Mouse (Mus musculus): Measurements from ENCODE around the gene Arfgap2. TPM values are rescaled to one million over a fixed set of nuclear protein-coding genes. Genes with fewer than 3 reads are reported as not detected.

Gene Arfgap2
- polyA plus RNA-seq, 1 experiment from 2014 or later, result 82.9 TPM

- Histone ChIP-seq H3K27ac (replicated peaks; ENCODE audit: low read depth, low read length) (no peak overlapping the region), H3K36me3 (replicated peaks; ENCODE audit: control insufficient read depth, insufficient read depth, low read depth, low read length) (peaks cover 19% of the 10 kb centered on the region), H3K4me1 (ENCODE audit: control insufficient read depth, insufficient read depth, low read length) (no peaks in the 10 kb centered on the region), H3K27me3 (ENCODE audit: control insufficient read depth, insufficient read depth, low read length) (no peaks in the 10 kb centered on the region), H3K9ac (replicated peaks; ENCODE audit: low read length) (no peak overlapping the region), H3K4me2 (ENCODE audit: low read depth, low read length) (no peak overlapping the region), H3K9me3 (replicated peaks; ENCODE audit: control insufficient read depth, low read length) (no peaks in the 10 kb centered on the region), H3K4me3 (ENCODE audit: low read depth, low read length) (no peak overlapping the region)
- ATAC-seq (replicated peaks; ENCODE audit: insufficient number of reproducible peaks, low FRiP score, low TSS enrichment, low read depth), result no peak
- no peak for DNase-seq (ENCODE audit: low spot score)
- WGBS, result 84% methylated on average over 2 of the region's 2 CpGs
Observed at GRCm38 (mm10) chr2:91268706-91269105, 3.9 kb downstream of the Arfgap2 start.

GRCm38 (mm10) chr2:91269687-91270133 lies 4.9 kb downstream of the Arfgap2 start:
- Histone ChIP-seq H3K9ac (replicated peaks; ENCODE audit: low read length) (no peak overlapping the region), H3K36me3 (replicated peaks; ENCODE audit: control insufficient read depth, insufficient read depth, low read depth, low read length) (peaks cover 21% of the 10 kb centered on the region), H3K4me1 (ENCODE audit: control insufficient read depth, insufficient read depth, low read length) (no peaks in the 10 kb centered on the region), H3K4me2 (ENCODE audit: low read depth, low read length) (no peak overlapping the region), H3K4me3 (ENCODE audit: low read depth, low read length) (no peak overlapping the region), H3K9me3 (replicated peaks; ENCODE audit: control insufficient read depth, low read length) (no peaks in the 10 kb centered on the region), H3K27me3 (ENCODE audit: control insufficient read depth, insufficient read depth, low read length) (no peaks in the 10 kb centered on the region), H3K27ac (replicated peaks; ENCODE audit: low read depth, low read length) (no peak overlapping the region)
- DNase-seq (ENCODE audit: low spot score) (no peak), ATAC-seq (replicated peaks; ENCODE audit: insufficient number of reproducible peaks, low FRiP score, low TSS enrichment, low read depth) (no peak)
- 94% methylated on average over 8 of the region's 8 CpGs for WGBS

GRCm38 (mm10) chr2:91278749-91279371 lies 14.1 kb downstream of the Arfgap2 start:
- H3K4me3 ChIP-seq (ENCODE audit: low read depth, low read length), result no peak overlapping the region
- no peaks in the 10 kb centered on the region for H3K27me3 ChIP-seq (ENCODE audit: control insufficient read depth, insufficient read depth, low read length)
- H3K9me3 ChIP-seq (replicated peaks; ENCODE audit: control insufficient read depth, low read length), result no peaks in the 10 kb centered on the region
- WGBS, result 44% methylated on average over 10 of the region's 10 CpGs
- H3K36me3 ChIP-seq (replicated peaks; ENCODE audit: control insufficient read depth, insufficient read depth, low read depth, low read length), result peaks cover under 1% of the 10 kb centered on the region
- peaks cover 5% of the 10 kb centered on the region; the same call in 1 of the 2 replicates for H3K4me1 ChIP-seq (ENCODE audit: control insufficient read depth, insufficient read depth, low read length)
- ATAC-seq (replicated peaks; ENCODE audit: insufficient number of reproducible peaks, low FRiP score, low TSS enrichment, low read depth) (peak; percentile 20; the same call in 1 of the 2 replicates), DNase-seq (ENCODE audit: low spot score) (peak; percentile 73)
- no peak overlapping the region for H3K4me2 ChIP-seq (ENCODE audit: low read depth, low read length)
- no peak overlapping the region; the same call in 1 of the 2 replicates for H3K9ac ChIP-seq (replicated peaks; ENCODE audit: low read length)
- H3K27ac ChIP-seq (replicated peaks; ENCODE audit: low read depth, low read length), result no peak overlapping the region

GRCm38 (mm10) chr2:91279372-91279755 lies 14.6 kb downstream of the Arfgap2 start:
- DNase-seq (ENCODE audit: low spot score) (no peak), ATAC-seq (replicated peaks; ENCODE audit: insufficient number of reproducible peaks, low FRiP score, low TSS enrichment, low read depth) (no peak)
- WGBS, result 83% methylated on average over 2 of the region's 2 CpGs
- Histone ChIP-seq H3K4me1 (ENCODE audit: control insufficient read depth, insufficient read depth, low read length) (peaks cover 5% of the 10 kb centered on the region; the same call in 1 of the 2 replicates), H3K27me3 (ENCODE audit: control insufficient read depth, insufficient read depth, low read length) (no peaks in the 10 kb centered on the region), H3K4me3 (ENCODE audit: low read depth, low read length) (no peak overlapping the region), H3K9me3 (replicated peaks; ENCODE audit: control insufficient read depth, low read length) (no peaks in the 10 kb centered on the region), H3K9ac (replicated peaks; ENCODE audit: low read length) (no peak overlapping the region), H3K27ac (replicated peaks; ENCODE audit: low read depth, low read length) (no peak overlapping the region), H3K36me3 (replicated peaks; ENCODE audit: control insufficient read depth, insufficient read depth, low read depth, low read length) (no peaks in the 10 kb centered on the region; the same call in 1 of the 2 replicates), H3K4me2 (ENCODE audit: low read depth, low read length) (no peak overlapping the region)

- Histone ChIP-seq H3K27ac (replicated peaks; ENCODE audit: low read depth, low read length) (0 out of 2 replicates have a peak overlapping the region, but pooled peaks have one; percentile 16), H3K27me3 (ENCODE audit: control insufficient read depth, insufficient read depth, low read length) (no peaks in the 10 kb centered on the region), H3K4me2 (ENCODE audit: low read depth, low read length) (no peak overlapping the region), H3K9me3 (replicated peaks; ENCODE audit: control insufficient read depth, low read length) (no peaks in the 10 kb centered on the region), H3K9ac (replicated peaks; ENCODE audit: low read length) (no peak overlapping the region), H3K36me3 (replicated peaks; ENCODE audit: control insufficient read depth, insufficient read depth, low read depth, low read length) (no peaks in the 10 kb centered on the region), H3K4me3 (ENCODE audit: low read depth, low read length) (no peak overlapping the region), H3K4me1 (ENCODE audit: control insufficient read depth, insufficient read depth, low read length) (peaks cover 5% of the 10 kb centered on the region; the same call in 1 of the 2 replicates)
- 0 out of 2 replicates have a peak, but pooled peaks have one; percentile 42 for ATAC-seq (replicated peaks; ENCODE audit: insufficient number of reproducible peaks, low FRiP score, low TSS enrichment, low read depth)
- WGBS, result 36% methylated on average over 5 of the region's 5 CpGs
- no peak for DNase-seq (ENCODE audit: low spot score)
Observed at GRCm38 (mm10) chr2:91281366-91281765, 16.6 kb downstream of the Arfgap2 start.

GRCm38 (mm10) chr2:91283972-91284371 lies 19.2 kb downstream of the Arfgap2 start:
- Histone ChIP-seq H3K27me3 (ENCODE audit: control insufficient read depth, insufficient read depth, low read length) (no peaks in the 10 kb centered on the region), H3K9ac (replicated peaks; ENCODE audit: low read length) (no peak overlapping the region), H3K9me3 (replicated peaks; ENCODE audit: control insufficient read depth, low read length) (no peaks in the 10 kb centered on the region), H3K4me2 (ENCODE audit: low read depth, low read length) (no peak overlapping the region), H3K27ac (replicated peaks; ENCODE audit: low read depth, low read length) (no peak overlapping the region), H3K4me1 (ENCODE audit: control insufficient read depth, insufficient read depth, low read length) (peaks cover 5% of the 10 kb centered on the region; the same call in 1 of the 2 replicates), H3K36me3 (replicated peaks; ENCODE audit: control insufficient read depth, insufficient read depth, low read depth, low read length) (no peaks in the 10 kb centered on the region), H3K4me3 (ENCODE audit: low read depth, low read length) (no peak overlapping the region)
- 82% methylated on average over 3 of the region's 3 CpGs for WGBS
- no peak for DNase-seq (ENCODE audit: low spot score)
- no peak for ATAC-seq (replicated peaks; ENCODE audit: insufficient number of reproducible peaks, low FRiP score, low TSS enrichment, low read depth)

- Histone ChIP-seq H3K4me2 (ENCODE audit: low read depth, low read length) (no peak overlapping the region), H3K9ac (replicated peaks; ENCODE audit: low read length) (no peak overlapping the region), H3K4me3 (ENCODE audit: low read depth, low read length) (no peak overlapping the region), H3K36me3 (replicated peaks; ENCODE audit: control insufficient read depth, insufficient read depth, low read depth, low read length) (no peaks in the 10 kb centered on the region), H3K9me3 (replicated peaks; ENCODE audit: control insufficient read depth, low read length) (no peaks in the 10 kb centered on the region), H3K4me1 (ENCODE audit: control insufficient read depth, insufficient read depth, low read length) (peaks cover 5% of the 10 kb centered on the region; the same call in 1 of the 2 replicates), H3K27me3 (ENCODE audit: control insufficient read depth, insufficient read depth, low read length) (no peaks in the 10 kb centered on the region), H3K27ac (replicated peaks; ENCODE audit: low read depth, low read length) (no peak overlapping the region)
- DNase-seq (ENCODE audit: low spot score) (no peak), ATAC-seq (replicated peaks; ENCODE audit: insufficient number of reproducible peaks, low FRiP score, low TSS enrichment, low read depth) (no peak)
- WGBS, result 65% methylated on average over 13 of the region's 13 CpGs
Observed at GRCm38 (mm10) chr2:91284375-91285199, 19.8 kb downstream of the Arfgap2 start.

Measured in embryonic facial prominence, embryonic 11.5 days (tissue).